Mouse (Mus musculus) layer of hippocampus, adult 9-11 months (tissue): ENCODE data around the gene Fiz1.
"Not testable (repeated sequence)": the region's sequence is repeated elsewhere in the genome, so short reads cannot be mapped to it uniquely, and the experiment has no call there.

Experiments
- DNase-seq: peaks from one replicate; pipeline ENCODE4 v3.0.0; 2022

Gene Fiz1

GRCm38 (mm10) chr7:5037467-5037866, 23.0 kb upstream of the Fiz1 start:
- DNase-seq: no peak

- DNase-seq: no peak
Measured at GRCm38 (mm10) chr7:5037026-5037425, 22.5 kb upstream of the Fiz1 start.

- DNase-seq: peak; percentile 6
Measured at GRCm38 (mm10) chr7:5036136-5036535, 21.6 kb upstream of the Fiz1 start.

- no peak for DNase-seq
Measured at GRCm38 (mm10) chr7:5035628-5036027, 21.1 kb upstream of the Fiz1 start.

- no peak for DNase-seq
Measured at GRCm38 (mm10) chr7:5033818-5034217, 19.3 kb upstream of the Fiz1 start, which contains the start of gene 4632433K11Rik. Gene 4632433K11Rik, plus strand, starts transcription at chr7:5034118.

GRCm38 (mm10) chr7:5031496-5031895, 17.0 kb upstream of the Fiz1 start:
- DNase-seq: no peak

- DNase-seq: no peak
Measured at GRCm38 (mm10) chr7:5030554-5031275, 16.2 kb upstream of the Fiz1 start.

- no peak for DNase-seq
Measured at GRCm38 (mm10) chr7:5029946-5030345, 15.4 kb upstream of the Fiz1 start.

- DNase-seq: no peak
Measured at GRCm38 (mm10) chr7:5029543-5029942, 15.0 kb upstream of the Fiz1 start.

- no peak for DNase-seq
Measured at GRCm38 (mm10) chr7:5021197-5021596, 6.7 kb upstream of the Fiz1 start.

GRCm38 (mm10) chr7:5020685-5021084, 6.2 kb upstream of the Fiz1 start:
- DNase-seq: no peak

GRCm38 (mm10) chr7:5020000-5020681, 5.6 kb upstream of the Fiz1 start, which contains the start of the genes Zfp865 and Ccdc106:
Gene Zfp865, plus strand, starts transcription at chr7:5020376.
Gene Ccdc106, plus strand, starts transcription at chr7:5020553.
- DNase-seq: peak; percentile 99

GRCm38 (mm10) chr7:5019576-5019975, 5.1 kb upstream of the Fiz1 start:
- DNase-seq: not testable (repeated sequence)

GRCm38 (mm10) chr7:5017931-5018330, 3.4 kb upstream of the Fiz1 start:
- no peak for DNase-seq

- no peak for DNase-seq
Measured at GRCm38 (mm10) chr7:5017352-5017751, 2.9 kb upstream of the Fiz1 start.

- DNase-seq: no peak
Measured at GRCm38 (mm10) chr7:5016920-5017319, 2.4 kb upstream of the Fiz1 start.

GRCm38 (mm10) chr7:5016057-5016456, 1.6 kb upstream of the Fiz1 start:
- no peak for DNase-seq

GRCm38 (mm10) chr7:5015118-5016001, 863 bp upstream of the Fiz1 start, which contains the start of gene Gm44973:
Gene Gm44973, plus strand, starts transcription at chr7:5015496.
- DNase-seq: peak; percentile 95

GRCm38 (mm10) chr7:5012681-5013513, 1.6 kb downstream of the Fiz1 start:
- DNase-seq: no peak

- no peak for DNase-seq
Measured at GRCm38 (mm10) chr7:5008229-5008628, 6.3 kb downstream of the Fiz1 start.

- DNase-seq: not testable (repeated sequence)
Measured at GRCm38 (mm10) chr7:5002876-5003275, 11.6 kb downstream of the Fiz1 start.

GRCm38 (mm10) chr7:4999876-5000275, 14.6 kb downstream of the Fiz1 start:
- no peak for DNase-seq
